Mouse (Mus musculus) T-cell, adult 2 months (primary cell): ENCODE measurements around the gene Smim15.

Source experiments
- DNase-seq: peaks from one replicate; pipeline ENCODE4 v3.0.0; 2022; ENCODE audit warnings: low spot score

Smim15 gene

GRCm38 (mm10) chr13:108044222-108044941, at the start of gene Smim15:
Smim15 (plus strand) TSS chr13:108044446.
- peak; percentile 86 for DNase-seq

- no peak for DNase-seq
Observed at GRCm38 (mm10) chr13:107995211-107995610, 49.0 kb upstream of the Smim15 start.

GRCm38 (mm10) chr13:107996301-107996700, 47.9 kb upstream of the Smim15 start:
- DNase-seq: no peak

GRCm38 (mm10) chr13:108007861-108008260, 36.4 kb upstream of the Smim15 start:
- no peak for DNase-seq

GRCm38 (mm10) chr13:108013110-108013509, 31.1 kb upstream of the Smim15 start:
- no peak for DNase-seq

GRCm38 (mm10) chr13:108013839-108014238, 30.4 kb upstream of the Smim15 start:
- no peak for DNase-seq

GRCm38 (mm10) chr13:108015166-108015565, 29.1 kb upstream of the Smim15 start:
- no peak for DNase-seq

- no peak for DNase-seq
Observed at GRCm38 (mm10) chr13:108017349-108017748, 26.9 kb upstream of the Smim15 start.

GRCm38 (mm10) chr13:108025802-108026201, 18.4 kb upstream of the Smim15 start:
- no peak for DNase-seq

- DNase-seq: no peak
Observed at GRCm38 (mm10) chr13:108032789-108033188, 11.5 kb upstream of the Smim15 start.

GRCm38 (mm10) chr13:108039375-108039774, 4.9 kb upstream of the Smim15 start:
- DNase-seq: no peak

GRCm38 (mm10) chr13:108039902-108040301, 4.3 kb upstream of the Smim15 start:
- DNase-seq: no peak

GRCm38 (mm10) chr13:108040451-108040850, 3.8 kb upstream of the Smim15 start:
- no peak for DNase-seq

GRCm38 (mm10) chr13:108041358-108041757, 2.9 kb upstream of the Smim15 start:
- DNase-seq: peak; percentile 71

- no peak for DNase-seq
Observed at GRCm38 (mm10) chr13:108043431-108044221, 620 bp upstream of the Smim15 start.

GRCm38 (mm10) chr13:108045646-108046045, 1.4 kb downstream of the Smim15 start:
- DNase-seq: peak; percentile 22

- no peak for DNase-seq
Observed at GRCm38 (mm10) chr13:108046071-108046470, 1.8 kb downstream of the Smim15 start.

- no peak for DNase-seq
Observed at GRCm38 (mm10) chr13:108046891-108047290, 2.6 kb downstream of the Smim15 start.

GRCm38 (mm10) chr13:108047364-108047763, 3.1 kb downstream of the Smim15 start:
- no peak for DNase-seq

GRCm38 (mm10) chr13:108056896-108057295, 12.7 kb downstream of the Smim15 start:
- DNase-seq: peak; percentile 11

GRCm38 (mm10) chr13:108060286-108060885, 16.1 kb downstream of the Smim15 start:
- no peak for DNase-seq

- no peak for DNase-seq
Observed at GRCm38 (mm10) chr13:108060936-108061578, 16.8 kb downstream of the Smim15 start.
